Mouse (Mus musculus) common myeloid progenitor, adult 5-6 weeks (primary cell): ENCODE results near the gene Zbtb7b. TPM values are rescaled to one million over a fixed set of nuclear protein-coding genes. Genes with fewer than 3 reads are reported as not detected.

Experiments used
- ATAC-seq: replicated peaks from 2 replicates; pipeline ENCODE4 v1.8.0; 2016; ENCODE audit warnings: low read depth, mild to moderate bottlenecking, moderate TSS enrichment, inconsistent platforms; ENCODE audit not compliant: poor library complexity, severe bottlenecking
- total RNA-seq: library from RNA; stranded (forward); fragments of 200-1000, 187-1606 nt; gene quantifications from 2 replicates; pipeline ENCODE4 v1.2.3, GENCODE M21; 2017

Zbtb7b gene
- total RNA-seq, 1 experiment from 2014 or later = 5.3 TPM

GRCm38 (mm10) chr3:89341794-89342193 is 52.8 kb downstream of the Zbtb7b start:
- ATAC-seq = no peak

- peak; percentile 77 for ATAC-seq
These were observed 54.1 kb downstream of the Zbtb7b start for GRCm38 (mm10) chr3:89340465-89340864.

GRCm38 (mm10) chr3:89339416-89339815 is 55.2 kb downstream of the Zbtb7b start:
- ATAC-seq = peak; percentile 59

- ATAC-seq = peak; percentile 42
These were observed 56.6 kb downstream of the Zbtb7b start, which contains the start of gene Efna4 for GRCm38 (mm10) chr3:89337721-89338578. Gene Efna4, minus strand, starts transcription at chr3:89338028.

GRCm38 (mm10) chr3:89337062-89337720 is 57.4 kb downstream of the Zbtb7b start:
- no peak for ATAC-seq

GRCm38 (mm10) chr3:89336529-89336928 is 58.0 kb downstream of the Zbtb7b start:
- ATAC-seq = no peak

GRCm38 (mm10) chr3:89333053-89333452 is 61.5 kb downstream of the Zbtb7b start:
- no peak for ATAC-seq

GRCm38 (mm10) chr3:89332476-89332875 is 62.1 kb downstream of the Zbtb7b start:
- ATAC-seq = no peak

GRCm38 (mm10) chr3:89332013-89332412 is 62.6 kb downstream of the Zbtb7b start:
- ATAC-seq = no peak

- no peak for ATAC-seq
These were observed 63.0 kb downstream of the Zbtb7b start for GRCm38 (mm10) chr3:89331561-89331960.

- 0 out of 2 replicates have a peak, but pooled peaks have one; percentile 28 for ATAC-seq
These were observed 63.6 kb downstream of the Zbtb7b start for GRCm38 (mm10) chr3:89330948-89331347.

GRCm38 (mm10) chr3:89330346-89330745 is 64.2 kb downstream of the Zbtb7b start:
- no peak for ATAC-seq

GRCm38 (mm10) chr3:89328623-89329022 is 66.0 kb downstream of the Zbtb7b start:
- no peak for ATAC-seq

Other genes starting within 250 kb of the Zbtb7b start
- gene Hcn3, start 234.6 kb downstream of the Zbtb7b start, total RNA-seq = 0.37 and 0.53 TPM in 2 replicates
- 48.5 and 80.8 TPM in 2 replicates for gene Clk2, start 230.0 kb downstream of the Zbtb7b start, total RNA-seq
- gene Scamp3, start 217.3 kb downstream of the Zbtb7b start, total RNA-seq = 29.2 and 46.9 TPM in 2 replicates
- 4.5 and 8.6 TPM in 2 replicates for gene Fam189b, start 211.6 kb downstream of the Zbtb7b start, total RNA-seq
- 37.8 and 41.5 TPM in 2 replicates for gene Gba, start 191.8 kb downstream of the Zbtb7b start, total RNA-seq
- gene Thbs3, start 179.6 kb downstream of the Zbtb7b start, total RNA-seq = 0.09 TPM in 1 of 2 replicates, not detected in the other
- 81.9 and 104 TPM in 2 replicates for gene Mtx1, start 167.7 kb downstream of the Zbtb7b start, total RNA-seq
- 0.29 TPM in 1 of 2 replicates, not detected in the other for gene Muc1, start 165.7 kb downstream of the Zbtb7b start, total RNA-seq
- gene Krtcap2, start 148.8 kb downstream of the Zbtb7b start, total RNA-seq = 142 and 159 TPM in 2 replicates
- 0.49 and 7.1 TPM in 2 replicates for gene Trim46, start 148.5 kb downstream of the Zbtb7b start, total RNA-seq
- gene Dpm3, start 135.4 kb downstream of the Zbtb7b start, total RNA-seq = 63.6 and 66.6 TPM in 2 replicates
- 32.5 and 65.3 TPM in 2 replicates for gene Slc50a1, start 124.2 kb downstream of the Zbtb7b start, total RNA-seq
- not detected in 2 replicates for gene Efna1, start 113.6 kb downstream of the Zbtb7b start, total RNA-seq
- gene Efna3, start 71.8 kb downstream of the Zbtb7b start, total RNA-seq = not detected in 2 replicates
- 1.7 and 3.8 TPM in 2 replicates for gene Efna4, start 56.7 kb downstream of the Zbtb7b start, total RNA-seq
- gene Adam15, start 44.8 kb downstream of the Zbtb7b start, total RNA-seq = 34.0 and 35.2 TPM in 2 replicates
- gene Dcst2, start 32.8 kb downstream of the Zbtb7b start, total RNA-seq = not detected in 2 replicates
- gene Dcst1, start 29.5 kb downstream of the Zbtb7b start, total RNA-seq = 0.09 TPM in 1 of 2 replicates, not detected in the other
- 1.6 TPM in 1 of 2 replicates, not detected in the other for gene Lenep, start 8.0 kb upstream of the Zbtb7b start, total RNA-seq
- 7.1 and 12.0 TPM in 2 replicates for gene Flad1, start 17.1 kb upstream of the Zbtb7b start, total RNA-seq
- 151 and 194 TPM in 2 replicates for gene Cks1b, start 23.6 kb upstream of the Zbtb7b start, total RNA-seq
- 28.2 and 41.0 TPM in 2 replicates for gene Shc1, start 23.7 kb upstream of the Zbtb7b start, total RNA-seq
- gene Pygo2, start 35.4 kb upstream of the Zbtb7b start, total RNA-seq = 13.5 and 13.9 TPM in 2 replicates
- gene Pbxip1, start 41.9 kb upstream of the Zbtb7b start, total RNA-seq = 13.6 and 21.3 TPM in 2 replicates
- gene Pmvk, start 59.8 kb upstream of the Zbtb7b start, total RNA-seq = 20.7 and 22.1 TPM in 2 replicates
- gene Kcnn3, start 125.4 kb upstream of the Zbtb7b start, total RNA-seq = not detected in 2 replicates